Mouse (Mus musculus) intestine, embryonic 15.5 days (tissue): ENCODE data around the gene Haus8. TPM values are rescaled to one million over a fixed set of nuclear protein-coding genes. Genes with fewer than 3 reads are reported as not detected.
"Not testable (repeated sequence)": the region's sequence is repeated elsewhere in the genome, so short reads cannot be mapped to it uniquely, and the experiment has no call there.

Source experiments
- ATAC-seq: fragments of 200-750 bp; cut with Nextera tagmentation; 2 replicates; pipeline ENCODE4 v1.8.0; 2017; ENCODE audit warnings: moderate TSS enrichment, moderate library complexity
- H3K27ac ChIP-seq: fragments of 300-500 bp; sonication (generic); 2 replicates; pipeline ENCODE4 v1.5.1; 2015; ENCODE audit warnings: mild to moderate bottlenecking, inconsistent platforms
- H3K27me3 ChIP-seq: fragments of 300-500 bp; sonication (generic); replicated peaks from 2 replicates; pipeline ENCODE4 v1.6.1; 2015; ENCODE audit warnings: inconsistent platforms
- H3K36me3 ChIP-seq: fragments of 300-500 bp; sonication (generic); 2 replicates; pipeline ENCODE4 v1.6.1; 2015; ENCODE audit warnings: inconsistent platforms
- H3K4me1 ChIP-seq: fragments of 300-500 bp; sonication (generic); replicated peaks from 2 replicates; pipeline ENCODE4 v1.6.1; 2015; ENCODE audit warnings: inconsistent platforms
- H3K4me2 ChIP-seq: fragments of 300-500 bp; sonication (generic); replicated peaks from 2 replicates; pipeline ENCODE4 v1.6.1; 2015; ENCODE audit warnings: mild to moderate bottlenecking, inconsistent platforms
- H3K4me3 ChIP-seq: fragments of 300-500 bp; sonication (generic); replicated peaks from 2 replicates; pipeline ENCODE4 v1.5.1; 2015; ENCODE audit warnings: inconsistent platforms
- H3K9ac ChIP-seq: fragments of 300-500 bp; sonication (generic); 2 replicates; pipeline ENCODE4 v1.6.1; 2015; ENCODE audit warnings: inconsistent platforms
- H3K9me3 ChIP-seq: fragments of 300-500 bp; sonication (generic); 2 replicates; pipeline ENCODE4 v1.6.1; 2016; ENCODE audit warnings: inconsistent platforms
- WGBS: fragments of 180-500 bp; shearing (Covaris S2); methylation state at CpG from one replicate; pipeline ENCODE4 v1.1.7; 2015; 5-methylcytosine and 5-hydroxymethylcytosine counted together
- polyA plus RNA-seq: library from polyadenylated mRNA; unstranded; fragments of >200 nt; fragmentation: Nextera tagmentation; extraction: Ambion mirVana; gene quantifications from 2 replicates; pipeline ENCODE4 v1.2.1, GENCODE M21; 2015

Haus8 gene
- polyA plus RNA-seq, 1 experiment from 2014 or later: 44.5 TPM

DNA sequence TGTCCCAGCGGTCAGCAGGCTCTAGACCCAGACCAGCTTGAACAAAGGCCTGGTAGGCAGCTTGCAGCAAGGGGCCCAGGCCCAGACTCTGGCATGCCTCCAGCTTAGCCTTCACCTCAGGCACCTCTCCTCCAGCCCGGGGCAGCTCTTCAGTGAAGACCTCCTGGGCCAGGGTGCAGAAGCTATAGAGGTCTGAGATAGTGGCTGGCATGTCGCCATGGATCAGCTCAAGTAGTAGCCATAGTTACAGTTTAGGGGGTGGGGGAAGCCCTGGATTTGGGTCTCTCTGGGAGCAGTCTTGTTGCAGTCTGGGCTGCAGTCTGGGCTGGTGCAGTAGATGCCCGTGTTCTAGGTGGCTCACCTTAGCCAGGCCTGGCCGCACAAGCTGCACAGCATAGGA, 58.5 kb downstream of the Haus8 start:
- not testable (repeated sequence) for H3K27ac ChIP-seq, H3K4me2 ChIP-seq, H3K9me3 ChIP-seq, H3K27me3 ChIP-seq, H3K9ac ChIP-seq, ATAC-seq, H3K36me3 ChIP-seq, H3K4me1 ChIP-seq, H3K4me3 ChIP-seq
- WGBS: 91% methylated on average over 4 of the region's 5 CpGs

- H3K9ac ChIP-seq, H3K36me3 ChIP-seq, H3K4me1 ChIP-seq, H3K9me3 ChIP-seq, H3K27ac ChIP-seq, H3K27me3 ChIP-seq: not testable (repeated sequence)
- Histone ChIP-seq H3K4me2 (peak overlapping the region; percentile 50), H3K4me3 (peak overlapping the region; percentile 31)
- peak; percentile 82 for ATAC-seq
- WGBS: 13% methylated on average over 8 of the region's 11 CpGs
Observed at GRCm38 (mm10) chr8:71205541-71205967, 67.2 kb downstream of the Haus8 start.

Other genes starting within 250 kb of the Haus8 start
- 15.4 and 19.5 TPM in 2 replicates for gene Myo9b, start 220 bp downstream of the Haus8 start, polyA plus RNA-seq
- 93.5 and 93.8 TPM in 2 replicates for gene Use1, start 93.9 kb upstream of the Haus8 start, polyA plus RNA-seq
- 6.7 and 7.9 TPM in 2 replicates for gene Ocel1, start 98.4 kb upstream of the Haus8 start, polyA plus RNA-seq
- 81.1 and 85.7 TPM in 2 replicates for gene Nr2f6, start 109.0 kb upstream of the Haus8 start, polyA plus RNA-seq
- 8.8 and 10.8 TPM in 2 replicates for gene Ushbp1, start 122.9 kb upstream of the Haus8 start, polyA plus RNA-seq
- gene Babam1, start 123.9 kb upstream of the Haus8 start, polyA plus RNA-seq: 97.8 and 99.8 TPM in 2 replicates
- 31.6 and 41.6 TPM in 2 replicates for gene Ankle1, start 133.1 kb upstream of the Haus8 start, polyA plus RNA-seq
- 34.6 and 37.5 TPM in 2 replicates for gene Abhd8, start 190.7 kb upstream of the Haus8 start, polyA plus RNA-seq
- gene Mrpl34, start 192.0 kb upstream of the Haus8 start, polyA plus RNA-seq: 199 and 214 TPM in 2 replicates
- 90.2 and 91.3 TPM in 2 replicates for gene Dda1, start 196.3 kb upstream of the Haus8 start, polyA plus RNA-seq
- gene Ano8, start 213.0 kb upstream of the Haus8 start, polyA plus RNA-seq: 1.4 TPM in 2 replicates
- gene Gtpbp3, start 215.2 kb upstream of the Haus8 start, polyA plus RNA-seq: 13.6 and 16.3 TPM in 2 replicates
- 76.8 and 79.2 TPM in 2 replicates for gene Plvap, start 238.8 kb upstream of the Haus8 start, polyA plus RNA-seq